Mouse (Mus musculus): Measurements from ENCODE around the gene Sardh.

- no peak for TF ChIP-seq CTCF (IDR thresholded peaks at IDR 0.05)
- no peak for TF ChIP-seq EP300 (IDR thresholded peaks at IDR 0.05; ENCODE audit: insufficient read depth, low read depth, low read length)
- no peak for TF ChIP-seq POLR2A (IDR thresholded peaks at IDR 0.05; ENCODE audit: insufficient read depth, low read depth, low read length)
These were observed 2.2 kb downstream of the Sardh start for GRCm38 (mm10) chr2:27245947-27246346.
